Mouse (Mus musculus) hindbrain, embryonic 13.5 days (tissue): ENCODE measurements around the gene Ccdc102a. TPM values are rescaled to one million over a fixed set of nuclear protein-coding genes. Genes with fewer than 3 reads are reported as not detected.

ENCODE experiments used
- ATAC-seq: fragments of 200-750 bp; cut with Nextera tagmentation; 2 replicates; pipeline ENCODE4 v1.8.0; 2017; ENCODE audit warnings: moderate TSS enrichment; ENCODE audit not compliant: low FRiP score
- H3K27ac ChIP-seq: fragments of 300-500 bp; sonication (generic); 2 replicates; pipeline ENCODE4 v1.5.1; 2015; ENCODE audit warnings: inconsistent platforms, mild to moderate bottlenecking, moderate library complexity
- H3K27me3 ChIP-seq: fragments of 300-500 bp; sonication (generic); 2 replicates; pipeline ENCODE4 v1.6.1; 2015; ENCODE audit warnings: mild to moderate bottlenecking, inconsistent platforms
- H3K36me3 ChIP-seq: fragments of 300-500 bp; sonication (generic); 2 replicates; pipeline ENCODE4 v1.6.1; 2015; ENCODE audit warnings: mild to moderate bottlenecking, inconsistent platforms
- H3K4me1 ChIP-seq: fragments of 300-500 bp; sonication (generic); replicated peaks from 2 replicates; pipeline ENCODE4 v1.6.1; 2015; ENCODE audit warnings: inconsistent platforms
- H3K4me2 ChIP-seq: fragments of 300-500 bp; sonication (generic); 2 replicates; pipeline ENCODE4 v1.6.1; 2015; ENCODE audit warnings: inconsistent platforms, mild to moderate bottlenecking, moderate library complexity
- H3K4me3 ChIP-seq: fragments of 300-500 bp; sonication (generic); 2 replicates; pipeline ENCODE4 v1.5.1; 2015; ENCODE audit warnings: mild to moderate bottlenecking, inconsistent platforms
- H3K9ac ChIP-seq: fragments of 300-500 bp; sonication (generic); 2 replicates; pipeline ENCODE4 v1.6.1; 2015; ENCODE audit warnings: mild to moderate bottlenecking, inconsistent platforms
- H3K9me3 ChIP-seq: fragments of 300-500 bp; sonication (generic); 2 replicates; pipeline ENCODE4 v1.6.1; 2016; ENCODE audit warnings: inconsistent platforms
- WGBS: fragments of 180-500 bp; shearing (Covaris S2); methylation state at CpG from one replicate; pipeline ENCODE4 v1.1.7; 2015; 5-methylcytosine and 5-hydroxymethylcytosine counted together
- polyA plus RNA-seq: library from polyadenylated mRNA; unstranded; fragments of >200 nt; fragmentation: Nextera tagmentation; extraction: Ambion mirVana; gene quantifications from 2 replicates; pipeline ENCODE4 v1.2.1, GENCODE M21; 2015

Ccdc102a gene
- polyA plus RNA-seq, 1 experiment from 2014 or later = 7.8 TPM

DNA sequence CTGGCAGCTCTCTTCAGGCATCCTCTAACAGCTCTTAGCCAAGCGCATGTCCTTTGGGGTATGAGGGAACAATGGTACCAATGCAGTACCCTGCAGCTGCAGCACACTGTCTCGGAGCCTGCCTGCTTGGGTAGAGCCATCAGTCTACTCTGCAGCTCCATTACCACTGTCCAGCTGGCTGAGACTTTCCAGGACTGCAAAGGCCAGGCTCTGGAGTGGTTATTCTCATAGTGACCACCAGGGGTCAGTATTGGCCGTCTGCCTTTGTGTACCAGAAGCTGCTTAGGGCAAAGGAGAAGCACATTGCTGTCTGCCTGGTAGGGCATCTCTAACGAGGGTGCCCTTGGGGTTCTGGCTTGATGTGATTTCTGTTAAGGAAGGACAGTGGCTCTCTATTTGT lies 32.1 kb upstream of the Ccdc102a start:
- H3K36me3 ChIP-seq = no peaks in the 10 kb centered on the region
- H3K4me1 ChIP-seq = peaks cover 26% of the 10 kb centered on the region
- H3K9me3 ChIP-seq = no peaks in the 10 kb centered on the region
- no peak overlapping the region for H3K4me3 ChIP-seq
- WGBS = 24% methylated on average over 4 of the region's 4 CpGs
- no peak overlapping the region for H3K9ac ChIP-seq
- H3K4me2 ChIP-seq = no peak overlapping the region
- no peak overlapping the region for H3K27ac ChIP-seq
- no peaks in the 10 kb centered on the region for H3K27me3 ChIP-seq
- ATAC-seq = peak; percentile 77

- Histone ChIP-seq H3K27me3 (no peaks in the 10 kb centered on the region), H3K27ac (no peak overlapping the region), H3K4me2 (no peak overlapping the region), H3K9me3 (no peaks in the 10 kb centered on the region), H3K4me3 (no peak overlapping the region), H3K4me1 (peaks cover 17% of the 10 kb centered on the region), H3K36me3 (no peaks in the 10 kb centered on the region), H3K9ac (no peak overlapping the region)
- ATAC-seq = no peak
- WGBS = 86% methylated on average over 4 of the region's 4 CpGs
These were observed 31.1 kb upstream of the Ccdc102a start for GRCm38 (mm10) chr8:94949010-94949409.

DNA sequence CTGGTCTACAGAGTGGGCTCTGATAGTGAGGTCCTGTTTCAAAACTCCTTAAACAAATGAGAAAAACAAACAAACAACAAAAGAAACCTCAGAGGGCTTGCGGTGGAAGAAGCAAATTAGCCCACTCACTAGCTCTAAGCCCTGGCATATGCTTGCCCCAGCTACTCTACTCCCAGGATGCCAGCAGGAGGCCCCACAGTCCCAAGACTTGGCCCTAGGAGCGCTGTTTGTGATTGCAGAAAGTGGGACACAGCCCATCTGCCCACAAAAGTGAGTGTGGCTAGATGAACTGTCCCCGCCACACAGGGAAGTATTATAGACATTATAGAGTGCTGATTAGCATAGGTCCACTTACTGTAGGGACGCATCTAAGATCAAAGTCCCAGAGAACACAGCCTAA lies 30.5 kb upstream of the Ccdc102a start:
- Histone ChIP-seq H3K9ac (no peak overlapping the region), H3K36me3 (no peaks in the 10 kb centered on the region), H3K27ac (no peak overlapping the region), H3K4me3 (no peak overlapping the region), H3K4me2 (no peak overlapping the region), H3K27me3 (no peaks in the 10 kb centered on the region), H3K9me3 (no peaks in the 10 kb centered on the region), H3K4me1 (peaks cover 14% of the 10 kb centered on the region; the same call in 1 of the 2 replicates)
- no peak for ATAC-seq
- 76% methylated on average over 4 of the region's 4 CpGs for WGBS

GRCm38 (mm10) chr8:94945185-94945584 lies 27.3 kb upstream of the Ccdc102a start:
- 56% methylated on average over 6 of the region's 6 CpGs for WGBS

GRCm38 (mm10) chr8:94942566-94942965 lies 24.7 kb upstream of the Ccdc102a start:
- H3K9me3 ChIP-seq = no peaks in the 10 kb centered on the region
- no peaks in the 10 kb centered on the region for H3K27me3 ChIP-seq
- WGBS = 17% methylated on average over 6 of the region's 6 CpGs
- H3K4me1 ChIP-seq = peaks cover 9% of the 10 kb centered on the region; the same call in 1 of the 2 replicates
- H3K4me3 ChIP-seq = no peak overlapping the region
- no peaks in the 10 kb centered on the region for H3K36me3 ChIP-seq
- no peak for ATAC-seq
- H3K4me2 ChIP-seq = no peak overlapping the region
- H3K27ac ChIP-seq = no peak overlapping the region
- H3K9ac ChIP-seq = no peak overlapping the region

More at GRCm38 (mm10) chr8:94945185-94945584, 27.3 kb upstream of the Ccdc102a start:
- no peak for ATAC-seq
- Histone ChIP-seq H3K4me2 (no peak overlapping the region), H3K4me1 (peaks cover 9% of the 10 kb centered on the region; the same call in 1 of the 2 replicates), H3K4me3 (no peak overlapping the region), H3K36me3 (no peaks in the 10 kb centered on the region), H3K9ac (no peak overlapping the region), H3K27ac (no peak overlapping the region), H3K27me3 (no peaks in the 10 kb centered on the region), H3K9me3 (no peaks in the 10 kb centered on the region)

GRCm38 (mm10) chr8:94935172-94935571 lies 17.3 kb upstream of the Ccdc102a start:
- WGBS = 91% methylated on average over 3 of the region's 3 CpGs

GRCm38 (mm10) chr8:94933918-94934317 lies 16.0 kb upstream of the Ccdc102a start:
- 69% methylated on average over 5 of the region's 5 CpGs for WGBS
- H3K9me3 ChIP-seq = no peaks in the 10 kb centered on the region
- H3K9ac ChIP-seq = no peak overlapping the region

More at GRCm38 (mm10) chr8:94935172-94935571, 17.3 kb upstream of the Ccdc102a start:
- Histone ChIP-seq H3K36me3 (no peaks in the 10 kb centered on the region), H3K4me1 (no peaks in the 10 kb centered on the region), H3K9me3 (no peaks in the 10 kb centered on the region), H3K4me3 (no peak overlapping the region), H3K27me3 (0 out of 2 replicates have a peak, but pooled peaks cover 3% of the 10 kb centered on the region), H3K27ac (no peak overlapping the region), H3K4me2 (no peak overlapping the region), H3K9ac (no peak overlapping the region)
- ATAC-seq = no peak

GRCm38 (mm10) chr8:94928227-94928626 lies 10.3 kb upstream of the Ccdc102a start:
- Histone ChIP-seq H3K27me3 (0 out of 2 replicates have a peak, but pooled peaks cover 8% of the 10 kb centered on the region), H3K4me2 (no peak overlapping the region), H3K27ac (no peak overlapping the region), H3K36me3 (no peaks in the 10 kb centered on the region), H3K9ac (no peak overlapping the region), H3K9me3 (no peaks in the 10 kb centered on the region), H3K4me1 (no peaks in the 10 kb centered on the region), H3K4me3 (no peak overlapping the region)
- no peak for ATAC-seq
- 86% methylated on average over 3 of the region's 3 CpGs for WGBS

More at GRCm38 (mm10) chr8:94933918-94934317, 16.0 kb upstream of the Ccdc102a start:
- H3K36me3 ChIP-seq = no peaks in the 10 kb centered on the region
- no peak overlapping the region for H3K4me2 ChIP-seq
- 0 out of 2 replicates have a peak, but pooled peaks cover 3% of the 10 kb centered on the region for H3K27me3 ChIP-seq
- ATAC-seq = no peak
- no peaks in the 10 kb centered on the region for H3K4me1 ChIP-seq
- no peak overlapping the region for H3K27ac ChIP-seq
- no peak overlapping the region for H3K4me3 ChIP-seq

DNA sequence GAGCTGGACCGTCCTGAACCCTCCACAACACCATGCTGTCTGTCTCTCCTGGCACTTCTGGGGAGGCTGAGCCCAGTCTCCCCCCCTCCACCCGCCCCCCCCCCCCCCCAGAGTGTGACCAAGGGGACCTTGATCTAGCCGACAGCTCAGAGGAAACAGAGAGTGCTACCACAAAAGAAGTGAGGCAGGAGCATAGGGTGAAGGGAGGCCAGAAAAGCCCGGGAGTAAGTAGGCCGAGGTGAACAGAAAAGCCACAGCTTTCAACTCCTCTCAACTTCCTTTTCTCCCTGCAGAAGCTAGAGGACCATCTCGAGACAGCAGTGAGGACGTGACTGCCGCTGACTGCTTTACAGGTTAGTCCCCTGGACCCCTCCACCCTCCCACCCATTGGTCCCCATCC lies 5.5 kb upstream of the Ccdc102a start, which contains the start of gene Adgrg5:
Adgrg5 (plus strand) TSS at position 290 of the 400 bp plus-strand sequence.
- H3K4me2 ChIP-seq = no peak within 1 kb of the TSS
- peaks cover 7% of the 10 kb centered on the region; the same call in 1 of the 2 replicates for H3K4me1 ChIP-seq
- no peaks in the 10 kb centered on the region for H3K9me3 ChIP-seq
- no peak within 1 kb of the TSS; the same call in 1 of the 2 replicates for H3K9ac ChIP-seq
- no peak within 1 kb of the TSS for H3K4me3 ChIP-seq
- no peaks in the 10 kb centered on the region for H3K36me3 ChIP-seq
- ATAC-seq = no peak
- H3K27me3 ChIP-seq = peaks cover 21% of the 10 kb centered on the region
- no peak within 1 kb of the TSS for H3K27ac ChIP-seq
- 58% methylated on average over 8 of the region's 8 CpGs for WGBS

DNA sequence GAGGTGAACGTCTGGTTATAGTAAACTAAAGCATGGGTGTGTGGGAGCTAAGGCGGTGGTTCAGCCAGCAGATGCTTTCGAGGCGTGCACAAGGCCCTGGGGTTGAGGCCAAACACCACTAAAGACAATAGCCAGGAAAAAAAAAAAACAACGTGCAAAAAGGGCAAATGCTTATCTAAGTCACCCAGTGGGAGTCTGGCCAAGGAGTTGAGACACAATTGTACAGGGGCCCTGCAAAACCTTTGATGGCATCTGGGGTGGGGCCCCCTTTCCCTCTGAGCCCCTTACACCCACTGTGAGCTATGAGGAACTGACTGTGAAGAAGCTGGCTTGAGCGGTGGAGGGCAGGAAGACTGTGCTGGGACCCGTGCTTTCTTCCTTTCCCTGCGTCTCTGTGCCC lies 4.7 kb upstream of the Ccdc102a start:
- Histone ChIP-seq H3K36me3 (no peaks in the 10 kb centered on the region), H3K27me3 (peaks cover 29% of the 10 kb centered on the region), H3K27ac (no peak overlapping the region), H3K9me3 (no peaks in the 10 kb centered on the region), H3K4me2 (no peak overlapping the region), H3K9ac (no peak overlapping the region; the same call in 1 of the 2 replicates), H3K4me1 (peaks cover 14% of the 10 kb centered on the region), H3K4me3 (no peak overlapping the region)
- no peak for ATAC-seq
- WGBS = 33% methylated on average over 8 of the region's 8 CpGs

GRCm38 (mm10) chr8:94922176-94922575 lies 4.3 kb upstream of the Ccdc102a start:
- 69% methylated on average over 6 of the region's 6 CpGs for WGBS
- H3K4me2 ChIP-seq = no peak overlapping the region
- H3K4me3 ChIP-seq = no peak overlapping the region
- no peak overlapping the region for H3K27ac ChIP-seq
- H3K9me3 ChIP-seq = no peaks in the 10 kb centered on the region
- peaks cover 18% of the 10 kb centered on the region for H3K4me1 ChIP-seq
- peaks cover 33% of the 10 kb centered on the region for H3K27me3 ChIP-seq
- H3K36me3 ChIP-seq = no peaks in the 10 kb centered on the region
- no peak for ATAC-seq
- no peak overlapping the region for H3K9ac ChIP-seq

GRCm38 (mm10) chr8:94919256-94919655 lies 1.4 kb upstream of the Ccdc102a start:
- H3K4me2 ChIP-seq = no peak overlapping the region
- no peak overlapping the region for H3K27ac ChIP-seq
- H3K27me3 ChIP-seq = peaks cover 58% of the 10 kb centered on the region
- H3K36me3 ChIP-seq = no peaks in the 10 kb centered on the region
- no peak overlapping the region for H3K9ac ChIP-seq
- peaks cover 45% of the 10 kb centered on the region for H3K4me1 ChIP-seq
- no peaks in the 10 kb centered on the region for H3K9me3 ChIP-seq
- H3K4me3 ChIP-seq = no peak overlapping the region
- ATAC-seq = no peak

GRCm38 (mm10) chr8:94917352-94917751 lies 546 bp downstream of the Ccdc102a start:
- peak overlapping the region; percentile 51 for H3K4me3 ChIP-seq
- no peaks in the 10 kb centered on the region for H3K9me3 ChIP-seq
- H3K36me3 ChIP-seq = no peaks in the 10 kb centered on the region
- peak overlapping the region; percentile 70 for H3K9ac ChIP-seq
- H3K4me2 ChIP-seq = peak overlapping the region; percentile 79
- H3K4me1 ChIP-seq = peaks cover 52% of the 10 kb centered on the region
- H3K27me3 ChIP-seq = peaks cover 73% of the 10 kb centered on the region
- peak overlapping the region; percentile 52; the same call in 1 of the 2 replicates for H3K27ac ChIP-seq
- WGBS = 0% methylated on average over 26 of the region's 27 CpGs
- peak; percentile 82 for ATAC-seq
